Mouse (Mus musculus): ENCODE results near the gene Gm10491. TPM values are rescaled to one million over a fixed set of nuclear protein-coding genes. Genes with fewer than 3 reads are reported as not detected.

The Gm10491 gene
- polyA plus RNA-seq (2012; rRNA removed), result not detected in 2 replicates

GRCm38 (mm10) chrX:7907735-7908134 is at the start of gene Gm10491:
Gene Gm10491 (minus strand): TSS chrX:7907835.

GRCm38 (mm10) chrX:7947108-7947899 is 39.7 kb upstream of the Gm10491 start, which contains the start of gene Hdac6:
Gene Hdac6 (minus strand): TSS chrX:7947889.

GRCm38 (mm10) chrX:7928270-7928790 is 20.7 kb upstream of the Gm10491 start, which contains the start of gene Eras:
Gene Eras (minus strand): TSS chrX:7928607.

GRCm38 (mm10) chrX:7919601-7920383 is 12.2 kb upstream of the Gm10491 start, which contains the start of gene Pcsk1n:
Gene Pcsk1n (plus strand): TSS chrX:7919822.

GRCm38 (mm10) chrX:7909242-7909641 is 1.6 kb upstream of the Gm10491 start, which contains the start of gene Gm10490:
Gene Gm10490 (plus strand): TSS chrX:7909542.

GRCm38 (mm10) chrX:7898880-7899874 is 8.5 kb downstream of the Gm10491 start, which contains the start of the genes Pqbp1 and Timm17b:
Gene Pqbp1 (minus strand): TSS chrX:7899269.
Gene Timm17b (plus strand): TSS chrX:7899357.

GRCm38 (mm10) chrX:7883841-7884567 is 23.6 kb downstream of the Gm10491 start, which contains the start of gene Slc35a2:
Gene Slc35a2 (plus strand): TSS chrX:7884028.

GRCm38 (mm10) chrX:7878007-7878419 is 29.6 kb downstream of the Gm10491 start, which contains the start of gene Pim2:
Gene Pim2 (plus strand): TSS chrX:7878262.

Other genes starting within 250 kb of the Gm10491 start
- 137 and 146 TPM in 2 replicates for gene Plp2, start 236.4 kb downstream of the Gm10491 start, polyA plus RNA-seq (2012; rRNA removed)
- 6.1 and 6.6 TPM in 2 replicates for gene Magix, start 226.6 kb downstream of the Gm10491 start, polyA plus RNA-seq (2012; rRNA removed)
- 0.92 and 1.5 TPM in 2 replicates for gene Gpkow, start 210.7 kb downstream of the Gm10491 start, polyA plus RNA-seq (2012; rRNA removed)
- 18.3 and 20.3 TPM in 2 replicates for gene Wdr45, start 193.5 kb downstream of the Gm10491 start, polyA plus RNA-seq (2012; rRNA removed)
- gene Gm45208, start 185.6 kb downstream of the Gm10491 start, polyA plus RNA-seq (2012; rRNA removed), result 0.22 TPM in 1 of 2 replicates, not detected in the other
- 30.1 and 36.8 TPM in 2 replicates for gene Praf2, start 179.4 kb downstream of the Gm10491 start, polyA plus RNA-seq (2012; rRNA removed)
- gene Ccdc120, start 156.9 kb downstream of the Gm10491 start, polyA plus RNA-seq (2012; rRNA removed), result 20.8 and 24.6 TPM in 2 replicates
- 13.1 and 13.4 TPM in 2 replicates for gene Tfe3, start 145.3 kb downstream of the Gm10491 start, polyA plus RNA-seq (2012; rRNA removed)
- 6.6 and 7.6 TPM in 2 replicates for gene Gripap1, start 118.1 kb downstream of the Gm10491 start, polyA plus RNA-seq (2012; rRNA removed)
- 0.38 and 0.56 TPM in 2 replicates for gene Kcnd1, start 85.5 kb downstream of the Gm10491 start, polyA plus RNA-seq (2012; rRNA removed)
- 21.1 and 23.3 TPM in 2 replicates for gene Otud5, start 66.5 kb downstream of the Gm10491 start, polyA plus RNA-seq (2012; rRNA removed)
- gene Pim2, start 29.6 kb downstream of the Gm10491 start, polyA plus RNA-seq (2012; rRNA removed), result 7.4 and 8.8 TPM in 2 replicates
- gene Slc35a2, start 23.8 kb downstream of the Gm10491 start, polyA plus RNA-seq (2012; rRNA removed), result 74.9 and 99.5 TPM in 2 replicates
- 27.2 and 28.7 TPM in 2 replicates for gene Pqbp1, start 8.6 kb downstream of the Gm10491 start, polyA plus RNA-seq (2012; rRNA removed)
- gene Timm17b, start 8.5 kb downstream of the Gm10491 start, polyA plus RNA-seq (2012; rRNA removed), result 23.5 and 30.2 TPM in 2 replicates
- gene Gm10490, start 1.7 kb upstream of the Gm10491 start, polyA plus RNA-seq (2012; rRNA removed), result not detected in 2 replicates
- gene Pcsk1n, start 12.0 kb upstream of the Gm10491 start, polyA plus RNA-seq (2012; rRNA removed), result 15.1 and 39.9 TPM in 2 replicates
- not detected in 2 replicates for gene Eras, start 20.8 kb upstream of the Gm10491 start, polyA plus RNA-seq (2012; rRNA removed)
- gene Hdac6, start 40.1 kb upstream of the Gm10491 start, polyA plus RNA-seq (2012; rRNA removed), result 7.3 and 10.8 TPM in 2 replicates
- 0.40 and 0.71 TPM in 2 replicates for gene Gata1, start 70.2 kb upstream of the Gm10491 start, polyA plus RNA-seq (2012; rRNA removed)
- gene Glod5, start 110.7 kb upstream of the Gm10491 start, polyA plus RNA-seq (2012; rRNA removed), result 1.6 and 1.7 TPM in 2 replicates
- 2.3 and 2.6 TPM in 2 replicates for gene Suv39h1, start 166.9 kb upstream of the Gm10491 start, polyA plus RNA-seq (2012; rRNA removed)
- 1.1 and 1.2 TPM in 2 replicates for gene Was, start 182.7 kb upstream of the Gm10491 start, polyA plus RNA-seq (2012; rRNA removed)
- gene Wdr13, start 225.1 kb upstream of the Gm10491 start, polyA plus RNA-seq (2012; rRNA removed), result 65.3 and 68.4 TPM in 2 replicates
- gene Rbm3, start 238.0 kb upstream of the Gm10491 start, polyA plus RNA-seq (2012; rRNA removed), result 14.2 and 17.6 TPM in 2 replicates

Data from stomach, adult 2 months (tissue).